Mouse (Mus musculus) heart, postnatal 4 days (tissue): ENCODE data around the gene Lpin1. TPM values are rescaled to one million over a fixed set of nuclear protein-coding genes. Genes with fewer than 3 reads are reported as not detected.

Source experiments
- DNase-seq: peaks from one replicate; pipeline ENCODE4 v3.0.0; 2021
- total RNA-seq, 2 experiments: library from RNA; stranded (reverse); gene quantifications; 2 replicates each; pipeline ENCODE4 v1.2.3; 2021

The Lpin1 gene
- total RNA-seq, 2 experiments from 2014 or later: 24.5 to 25.4 TPM

DNA sequence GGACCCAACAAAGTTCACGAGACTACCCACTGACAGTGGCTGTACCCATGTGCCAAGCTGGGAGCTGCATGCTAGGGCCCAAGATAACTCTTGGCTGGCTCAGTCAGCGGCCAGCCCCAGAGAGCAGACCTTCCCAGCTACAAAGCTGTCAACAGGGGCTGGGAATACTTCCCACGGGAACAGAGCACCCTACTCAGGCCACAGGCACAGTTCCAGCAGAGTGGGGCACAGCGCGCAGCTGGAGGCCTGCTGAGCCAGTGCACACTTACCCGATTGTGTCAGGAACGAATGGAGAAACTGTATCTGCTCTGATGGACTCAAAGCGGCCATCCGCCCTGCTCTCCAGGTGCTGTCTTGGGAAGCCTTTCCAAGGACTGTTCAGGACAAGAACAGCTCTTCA lies 95.6 kb downstream of the Lpin1 start:
- DNase-seq: peak; percentile 67

DNA sequence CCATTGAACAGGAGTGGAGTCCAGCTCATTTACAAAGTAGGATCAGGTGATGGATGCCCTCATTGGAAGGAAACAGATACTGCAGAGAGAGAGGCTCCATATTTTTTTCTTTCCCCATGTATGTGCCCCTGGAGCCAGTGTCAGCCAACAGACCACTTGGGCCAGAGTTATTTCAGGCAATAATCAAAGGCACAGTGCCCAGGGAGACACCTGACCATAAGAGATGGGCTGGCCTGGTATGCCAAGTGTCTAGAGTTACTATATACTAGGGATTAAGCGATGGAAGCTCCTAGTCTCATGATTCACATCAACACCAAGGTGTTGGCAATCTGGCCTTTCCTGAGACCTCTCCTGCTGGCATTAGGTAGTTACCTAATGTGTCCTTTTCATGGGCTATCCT lies 97.8 kb downstream of the Lpin1 start:
- DNase-seq: no peak

GRCm38 (mm10) chr12:16509122-16509752 lies 101.5 kb downstream of the Lpin1 start:
- DNase-seq: peak; percentile 80

DNA sequence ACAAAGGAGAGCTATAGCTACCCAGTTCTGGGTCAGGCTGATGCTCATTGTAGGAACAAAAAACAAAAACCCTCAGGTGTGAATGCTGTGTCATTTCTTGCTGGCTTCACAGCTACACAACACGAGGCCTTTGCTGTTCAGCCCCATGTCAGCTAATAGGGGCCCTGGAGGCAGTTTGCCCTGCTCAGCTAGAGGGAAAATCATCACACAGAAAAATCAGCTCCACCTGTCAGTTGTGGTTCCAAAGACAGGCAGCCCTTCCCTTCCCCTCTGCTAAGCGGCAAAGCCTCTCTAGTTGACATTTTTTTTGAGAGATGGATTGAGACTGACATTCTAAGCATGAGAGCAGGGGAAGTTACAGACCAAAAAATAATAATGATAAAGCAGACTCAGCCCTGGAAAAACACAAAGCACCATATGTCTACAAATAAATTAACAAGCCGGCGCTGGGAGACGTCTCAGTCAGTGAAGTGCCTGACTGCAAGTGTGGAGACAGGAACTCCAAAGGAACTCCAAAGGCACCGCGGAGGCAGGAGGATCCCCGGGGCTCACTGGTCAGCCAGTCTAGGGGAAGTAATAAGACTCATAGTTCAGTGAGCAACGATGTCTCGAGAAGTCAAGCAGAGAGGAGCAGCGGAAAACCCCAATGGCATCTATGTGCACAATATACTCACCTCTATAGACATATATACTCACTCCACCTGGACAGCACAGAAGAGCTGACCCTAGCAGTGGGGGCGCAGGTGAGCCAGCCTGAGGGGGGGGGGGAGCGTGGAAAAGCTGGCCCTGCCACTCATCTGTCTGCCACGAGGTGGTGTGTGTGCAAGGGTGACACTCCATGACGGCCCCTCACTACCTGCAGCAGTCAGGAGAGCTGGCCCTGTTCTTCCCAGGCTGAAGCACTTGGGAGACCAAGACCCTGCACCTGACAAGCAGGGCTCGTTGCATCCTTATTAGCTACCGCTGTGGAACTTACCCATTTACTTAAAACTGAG lies 103.7 kb downstream of the Lpin1 start:
- no peak for DNase-seq

GRCm38 (mm10) chr12:16504244-16504643 lies 106.5 kb downstream of the Lpin1 start:
- DNase-seq: no peak

GRCm38 (mm10) chr12:16497960-16498359 lies 112.8 kb downstream of the Lpin1 start:
- no peak for DNase-seq

DNA sequence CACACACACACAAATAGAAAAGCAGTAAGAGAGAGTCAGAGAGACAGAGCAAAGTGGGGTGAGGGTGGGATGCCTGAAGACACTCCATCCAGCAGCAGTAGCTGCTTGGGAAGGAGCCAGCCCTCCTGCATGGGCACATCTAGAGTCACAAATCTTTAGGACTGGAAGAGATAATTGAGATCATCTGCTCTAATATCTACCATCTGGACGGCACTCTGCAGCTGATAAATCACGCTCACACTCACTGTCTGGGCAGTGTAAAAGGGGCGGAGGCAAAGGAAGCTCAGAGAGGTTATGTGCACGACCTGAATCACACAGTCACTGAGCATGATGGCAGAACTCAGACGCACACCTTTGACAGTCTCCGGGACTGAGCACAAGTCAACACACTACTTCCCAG lies 118.1 kb downstream of the Lpin1 start:
- DNase-seq: no peak

GRCm38 (mm10) chr12:16488899-16489298 lies 121.9 kb downstream of the Lpin1 start:
- DNase-seq: no peak

- DNase-seq: no peak
These were observed 123.3 kb downstream of the Lpin1 start for GRCm38 (mm10) chr12:16487453-16487852.

Other genes starting within 250 kb of the Lpin1 start
- 1 to 10 TPM; 2.2 to 2.3 TPM for gene Ntsr2, start 42.4 kb upstream of the Lpin1 start, total RNA-seq
- gene Greb1, start 189.9 kb upstream of the Lpin1 start, total RNA-seq: under 1 TPM; 0.10 to 0.54 TPM
- 10 to 100 TPM; 51.1 to 53.6 TPM for gene E2f6, start 200.0 kb upstream of the Lpin1 start, total RNA-seq